Mouse (Mus musculus): ENCODE results near the gene Map3k13.

The Map3k13 gene

DNA sequence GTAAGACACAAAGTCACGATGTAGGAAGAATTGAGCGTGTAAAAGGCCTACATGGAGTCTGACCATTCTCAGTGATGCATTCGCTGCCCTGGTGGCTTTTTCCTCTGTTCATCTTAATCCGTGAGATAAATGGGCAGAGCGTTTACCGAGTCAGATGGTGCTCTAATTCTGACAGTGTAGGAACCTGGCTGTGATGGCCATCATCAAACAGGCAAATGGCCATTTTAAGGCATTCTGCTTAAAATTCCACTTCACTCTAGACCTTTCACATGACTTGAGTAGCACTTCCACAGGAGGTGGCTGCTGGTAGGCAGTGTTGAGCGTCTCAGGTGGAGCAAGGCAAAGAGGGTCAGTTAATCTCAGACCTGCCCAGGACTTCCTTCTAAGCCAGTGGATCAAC lies 58.2 kb downstream of the Map3k13 start:
- DNase-seq (ENCODE audit: low spot score), result no peak

DNA sequence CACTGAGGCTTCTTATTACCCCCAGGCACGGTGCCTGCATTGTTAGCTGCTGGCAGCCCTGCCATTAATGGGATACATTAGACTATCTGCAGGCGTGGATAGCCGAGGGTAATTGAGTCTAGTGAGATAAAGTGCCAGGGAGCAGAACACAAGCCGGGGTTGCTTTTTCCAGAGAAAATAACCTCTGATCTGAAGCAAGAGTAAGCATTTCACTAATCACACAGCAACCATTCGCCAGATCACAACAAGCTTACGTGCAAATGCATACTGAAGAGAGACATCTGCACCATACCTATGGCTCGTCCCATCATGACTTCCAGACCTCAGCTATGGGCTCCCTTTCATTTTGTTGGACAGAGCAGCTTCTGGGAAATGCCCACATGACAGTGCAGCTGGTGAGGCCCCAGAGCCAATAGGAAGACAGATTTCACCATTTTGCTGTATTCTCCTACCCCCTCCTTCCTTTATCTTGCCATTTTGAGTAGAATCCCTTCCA lies 59.3 kb downstream of the Map3k13 start:
- no peak for DNase-seq (ENCODE audit: low spot score)

DNA sequence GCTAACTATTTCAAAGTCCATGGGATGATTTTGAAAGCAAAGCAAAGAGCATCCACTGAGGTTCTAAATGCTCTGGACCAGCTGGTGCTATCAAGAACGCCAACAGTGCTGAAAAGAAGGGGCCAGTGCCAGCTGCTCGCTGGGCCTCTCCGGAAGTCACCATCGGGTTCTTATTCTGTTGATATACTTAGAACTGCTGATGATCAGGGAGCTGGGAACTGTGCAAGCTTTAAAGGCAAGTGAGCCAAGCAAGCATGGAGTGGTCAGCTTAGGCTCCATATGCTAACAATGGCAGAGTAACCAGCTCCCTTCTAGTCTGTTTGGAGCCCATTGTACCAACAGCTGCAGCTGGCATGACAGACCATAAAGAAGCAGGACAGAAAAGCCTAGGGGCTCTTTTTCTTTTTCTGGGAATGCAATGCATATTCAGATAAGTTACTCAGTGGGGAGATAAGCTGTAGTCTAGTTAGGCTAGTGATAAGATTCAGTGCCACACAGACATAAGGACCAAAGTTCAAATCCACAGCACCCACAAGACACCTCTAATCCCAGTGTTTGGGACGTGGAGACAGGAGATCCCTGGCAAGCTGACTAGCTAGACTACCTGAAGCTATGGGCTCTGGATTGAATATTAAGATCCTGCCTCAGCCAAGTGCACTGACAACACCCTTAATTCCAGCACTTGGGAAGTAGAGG lies 60.6 kb downstream of the Map3k13 start:
- DNase-seq (ENCODE audit: low spot score), result no peak

DNA sequence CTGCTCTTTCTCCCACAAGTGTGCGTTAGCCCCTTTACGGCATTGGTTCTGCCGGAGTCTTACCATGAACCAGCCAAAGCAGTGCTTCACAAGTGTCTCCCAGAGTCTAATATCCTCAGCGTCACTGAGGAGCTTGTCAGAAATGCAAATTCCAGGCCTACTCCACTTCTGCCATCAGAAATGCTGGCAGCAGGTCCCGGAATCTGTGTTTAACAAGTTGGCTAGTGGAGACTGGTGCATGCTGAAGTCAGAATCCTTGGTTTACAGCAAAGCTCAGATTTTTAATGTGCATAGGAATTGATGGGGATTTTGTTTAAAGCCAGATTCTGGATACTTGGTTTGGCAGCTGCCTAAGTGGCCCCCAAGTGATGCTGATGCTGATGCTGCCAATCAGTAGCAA lies 62.0 kb downstream of the Map3k13 start:
- DNase-seq (ENCODE audit: low spot score), result no peak

- no peak for DNase-seq (ENCODE audit: low spot score)
Observed at GRCm38 (mm10) chr16:21857126-21857644, 63.0 kb downstream of the Map3k13 start.

DNA sequence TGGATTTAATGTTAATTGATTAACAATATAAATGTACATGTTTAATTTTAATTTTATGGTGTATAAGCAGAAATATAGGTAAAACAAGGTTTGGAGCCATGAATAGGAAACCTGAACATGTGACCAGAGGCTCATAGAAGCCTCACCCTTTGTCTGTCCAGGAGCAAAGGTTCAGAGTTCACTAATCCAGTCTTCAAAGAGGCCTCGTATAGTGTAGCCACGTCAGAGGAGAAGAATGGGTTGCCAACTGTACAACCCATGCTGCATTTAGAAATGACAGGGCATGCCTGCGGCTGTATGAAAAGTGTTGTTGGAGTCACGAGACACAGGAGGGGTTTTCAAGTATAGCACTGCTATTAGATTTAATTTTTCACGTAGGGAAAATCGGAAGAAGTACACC lies 64.0 kb downstream of the Map3k13 start:
- DNase-seq (ENCODE audit: low spot score), result no peak

DNA sequence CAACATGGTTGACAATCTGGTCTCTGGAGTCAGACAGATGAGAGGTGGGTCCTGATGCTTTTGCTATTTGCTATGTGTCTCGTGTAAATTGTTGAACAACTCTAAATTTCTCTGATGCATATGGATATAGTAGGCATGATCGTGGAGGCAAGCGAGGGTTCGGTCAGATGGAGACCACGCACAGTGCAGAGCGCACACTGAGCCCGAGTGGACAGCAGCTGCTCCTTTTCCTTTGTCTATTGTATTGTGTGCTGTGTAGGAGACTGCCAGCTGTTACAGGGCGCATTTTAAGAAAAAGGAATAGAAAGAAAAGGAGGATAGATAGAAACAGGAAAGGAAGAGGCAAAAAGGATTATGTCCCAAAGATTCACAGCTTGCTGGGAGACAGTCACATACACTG lies 64.7 kb downstream of the Map3k13 start:
- DNase-seq (ENCODE audit: low spot score), result no peak

DNA sequence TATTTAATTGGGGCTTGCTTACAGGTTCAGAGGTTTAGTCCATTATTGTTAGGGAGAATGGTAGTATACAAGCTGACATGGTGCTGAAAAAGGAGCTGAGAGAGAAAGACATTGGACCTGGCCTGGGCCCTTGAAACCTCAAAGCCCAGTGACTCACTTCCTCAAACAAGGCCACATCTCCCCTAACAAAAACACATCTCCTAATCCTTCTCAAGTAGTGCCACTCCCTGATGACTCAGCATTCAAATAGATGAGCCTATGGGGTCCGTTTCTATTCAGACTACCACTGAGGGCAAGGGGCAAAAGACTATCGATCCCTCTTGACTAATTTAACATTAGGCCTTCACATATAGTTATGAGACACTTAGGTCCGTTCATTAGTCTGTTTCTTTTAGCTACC lies 68.3 kb downstream of the Map3k13 start:
- DNase-seq (ENCODE audit: low spot score), result no peak

- peak; percentile 82 for DNase-seq (ENCODE audit: low spot score)
Observed at GRCm38 (mm10) chr16:21865250-21865982, 71.3 kb downstream of the Map3k13 start.

- DNase-seq (ENCODE audit: low spot score), result no peak
Observed at GRCm38 (mm10) chr16:21865983-21866575, 71.9 kb downstream of the Map3k13 start.

GRCm38 (mm10) chr16:21867727-21868126 lies 73.6 kb downstream of the Map3k13 start:
- no peak for DNase-seq (ENCODE audit: low spot score)

DNA sequence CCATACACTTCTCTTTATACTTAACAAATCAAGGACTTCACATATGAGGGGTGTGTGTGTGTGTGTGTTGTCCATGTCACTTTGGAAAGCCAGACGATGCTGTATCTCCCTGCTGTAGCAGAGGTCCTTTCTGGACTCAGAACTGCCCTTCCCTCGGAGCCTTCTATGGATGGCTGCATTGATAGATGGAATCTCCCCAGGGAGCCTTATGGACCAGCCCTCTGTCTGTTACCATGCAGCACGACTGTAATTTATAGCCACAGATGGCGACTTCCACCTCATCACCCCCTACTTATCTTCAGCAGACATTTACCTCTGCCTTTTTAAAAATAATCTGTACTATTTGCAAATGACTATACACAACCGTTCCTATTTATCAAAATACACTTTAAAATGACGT lies 74.5 kb downstream of the Map3k13 start:
- peak; percentile 59 for DNase-seq (ENCODE audit: low spot score)

DNA sequence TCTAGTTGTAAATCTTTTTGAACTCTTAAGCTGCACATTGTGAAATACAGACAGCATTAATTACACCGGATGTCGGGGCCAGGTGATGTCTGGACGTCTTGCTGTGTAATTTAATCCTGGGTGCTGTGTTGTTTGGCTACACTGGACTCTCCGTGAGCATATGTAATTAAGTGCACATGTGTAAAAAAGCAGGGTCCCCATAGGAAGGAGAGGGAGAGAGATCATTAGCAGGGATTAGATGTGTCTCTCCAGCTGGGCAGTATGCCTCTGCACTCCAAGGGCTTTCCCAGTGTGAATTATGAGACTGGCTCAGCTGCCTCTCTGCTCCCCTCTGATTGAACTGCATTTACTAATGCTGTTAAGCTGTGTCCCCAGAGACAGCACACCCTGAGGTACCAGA lies 75.7 kb downstream of the Map3k13 start:
- peak; percentile 72 for DNase-seq (ENCODE audit: low spot score)

GRCm38 (mm10) chr16:21877735-21878134 lies 83.6 kb downstream of the Map3k13 start:
- DNase-seq (ENCODE audit: low spot score), result no peak

DNA sequence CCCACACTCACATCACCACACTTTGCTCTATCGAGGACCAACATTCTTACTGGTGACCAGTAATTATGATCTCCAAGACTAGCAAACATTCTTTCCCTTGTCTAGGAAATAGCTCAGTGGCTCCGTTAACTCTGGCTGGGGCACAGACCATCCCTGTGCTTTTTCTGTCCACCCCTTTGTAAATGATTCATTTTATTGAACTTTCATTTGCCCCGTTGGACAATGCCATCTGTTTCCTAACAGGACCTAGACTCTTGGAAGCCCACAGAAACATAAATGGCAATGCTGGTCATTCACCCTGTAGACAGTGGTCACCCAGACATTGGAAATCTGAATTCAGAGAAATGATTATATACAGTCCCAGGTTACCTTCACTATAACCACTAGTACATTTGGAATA lies 84.7 kb downstream of the Map3k13 start:
- DNase-seq (ENCODE audit: low spot score), result no peak

DNA sequence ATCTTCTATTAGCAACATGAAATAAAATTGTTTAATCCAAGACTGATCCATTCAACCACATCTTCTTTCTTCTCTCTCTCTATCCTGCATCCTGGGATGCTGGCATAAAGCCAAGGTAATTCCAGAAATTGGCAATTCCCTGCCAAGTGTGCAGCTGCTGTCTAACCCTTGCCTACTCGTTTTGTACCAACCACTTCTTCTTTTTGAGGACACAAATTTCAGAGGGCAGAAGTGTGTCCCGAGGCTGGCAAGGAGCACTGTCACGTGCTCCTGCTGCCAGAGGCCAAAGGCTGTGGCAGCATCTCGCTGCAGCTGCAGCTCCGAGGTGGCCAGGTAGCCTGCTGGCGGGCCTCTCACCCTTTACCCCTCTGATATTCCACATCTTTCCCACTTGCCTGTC lies 87.0 kb downstream of the Map3k13 start:
- no peak for DNase-seq (ENCODE audit: low spot score)

DNA sequence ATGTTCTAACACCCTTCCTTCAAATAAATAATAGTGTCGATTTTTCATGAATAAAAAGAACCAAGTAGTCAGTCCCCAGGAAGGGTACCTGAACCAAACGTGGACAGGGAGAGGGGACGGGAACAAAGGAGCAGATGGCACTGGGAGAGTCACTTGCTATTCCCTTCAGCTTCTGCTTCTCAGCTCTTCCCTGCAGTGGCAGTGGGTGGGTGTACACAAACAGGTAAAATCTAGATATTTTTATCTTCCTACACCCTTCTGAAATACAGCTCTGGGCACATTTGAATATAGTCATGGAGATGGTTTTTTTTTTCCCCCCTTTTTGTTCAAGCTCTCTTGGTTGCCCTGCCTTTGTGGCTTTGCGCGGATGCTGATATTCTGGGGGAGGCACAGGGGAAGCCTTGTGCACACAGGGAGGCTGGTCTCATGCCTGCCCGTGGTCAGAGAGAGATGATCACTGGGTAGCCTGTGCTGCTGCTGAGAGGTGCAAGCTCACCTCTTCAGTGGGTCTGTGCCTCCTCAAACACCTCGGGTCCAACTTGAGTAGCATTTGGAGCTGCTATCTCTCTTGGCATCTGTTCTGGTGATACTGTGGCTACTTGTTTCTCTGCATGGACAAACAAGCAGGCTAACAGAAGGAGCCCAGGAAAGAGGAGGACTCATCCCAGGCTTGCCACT lies 87.6 kb downstream of the Map3k13 start:
- DNase-seq (ENCODE audit: low spot score), result no peak

- no peak for DNase-seq (ENCODE audit: low spot score)
Observed at GRCm38 (mm10) chr16:21887601-21888000, 93.5 kb downstream of the Map3k13 start.

GRCm38 (mm10) chr16:21893890-21894289 lies 99.7 kb downstream of the Map3k13 start:
- no peak for DNase-seq (ENCODE audit: low spot score)

GRCm38 (mm10) chr16:21901286-21901685 lies 107.1 kb downstream of the Map3k13 start:
- DNase-seq (ENCODE audit: low spot score), result no peak

DNA sequence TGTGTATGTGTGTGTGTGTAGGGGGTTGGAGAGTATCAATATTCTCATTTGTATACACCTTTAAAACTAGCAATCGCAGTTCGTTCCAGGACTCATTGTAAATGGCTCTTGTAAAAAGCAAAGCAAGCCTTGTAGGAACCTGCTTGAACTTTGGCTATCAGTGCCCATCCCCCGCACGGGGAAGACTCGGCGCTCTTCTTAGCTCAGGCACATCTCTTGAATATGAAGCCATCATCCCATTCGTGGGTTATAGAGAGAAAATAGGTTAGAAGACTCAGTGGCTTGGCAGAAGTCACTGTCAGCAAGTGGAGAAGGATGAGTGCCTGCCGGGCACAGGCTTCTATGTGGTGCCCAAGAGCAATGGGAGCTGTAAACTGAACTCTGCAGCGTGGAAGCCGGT lies 110.5 kb downstream of the Map3k13 start:
- DNase-seq (ENCODE audit: low spot score), result no peak

- DNase-seq (ENCODE audit: low spot score), result no peak
Observed at GRCm38 (mm10) chr16:21905996-21906395, 111.8 kb downstream of the Map3k13 start.
